Mouse (Mus musculus) heart, embryonic 15.5 days (tissue): ENCODE data around the gene Ihh. TPM values are rescaled to one million over a fixed set of nuclear protein-coding genes. Genes with fewer than 3 reads are reported as not detected.

Experiments used
- ATAC-seq: fragments of 200-750 bp; cut with Nextera tagmentation; replicated peaks from 2 replicates; pipeline ENCODE4 v1.8.0; 2017; ENCODE audit warnings: low read depth, moderate TSS enrichment; ENCODE audit not compliant: insufficient number of reproducible peaks, insufficient read depth, low FRiP score
- H3K27ac ChIP-seq: fragments of 300-500 bp; sonication (generic); 2 replicates; pipeline ENCODE4 v1.5.1; 2015; ENCODE audit warnings: mild to moderate bottlenecking, inconsistent platforms
- H3K27me3 ChIP-seq: fragments of 300-500 bp; sonication (generic); 2 replicates; pipeline ENCODE4 v1.6.1; 2015; ENCODE audit warnings: inconsistent platforms
- H3K36me3 ChIP-seq: fragments of 300-500 bp; sonication (generic); 2 replicates; pipeline ENCODE4 v1.6.1; 2015; ENCODE audit warnings: mild to moderate bottlenecking, inconsistent platforms
- H3K4me1 ChIP-seq: fragments of 300-500 bp; sonication (generic); replicated peaks from 2 replicates; pipeline ENCODE4 v1.6.1; 2015; ENCODE audit warnings: inconsistent platforms
- H3K4me2 ChIP-seq: fragments of 300-500 bp; sonication (generic); 2 replicates; pipeline ENCODE4 v1.6.1; 2015; ENCODE audit warnings: inconsistent platforms, mild to moderate bottlenecking, moderate library complexity
- H3K4me3 ChIP-seq: fragments of 300-500 bp; sonication (generic); 2 replicates; pipeline ENCODE4 v1.5.1; 2015; ENCODE audit warnings: mild to moderate bottlenecking, inconsistent platforms
- H3K9ac ChIP-seq: fragments of 300-500 bp; sonication (generic); 2 replicates; pipeline ENCODE4 v1.6.1; 2015; ENCODE audit warnings: mild to moderate bottlenecking, inconsistent platforms
- H3K9me3 ChIP-seq: fragments of 300-500 bp; sonication (generic); replicated peaks from 2 replicates; pipeline ENCODE4 v1.6.1; 2016; ENCODE audit warnings: inconsistent platforms
- WGBS: fragments of 180-500 bp; shearing (Covaris S2); methylation state at CpG from one replicate; pipeline ENCODE4 v1.1.7; 2015; ENCODE audit warnings: mixed read lengths; 5-methylcytosine and 5-hydroxymethylcytosine counted together
- polyA plus RNA-seq: library from polyadenylated mRNA; unstranded; fragments of >200 nt; fragmentation: Nextera tagmentation; extraction: Ambion mirVana; gene quantifications from 2 replicates; pipeline ENCODE4 v1.2.1, GENCODE M21; 2015

The Ihh gene
- polyA plus RNA-seq, 1 experiment from 2014 or later: 0.13 TPM

DNA sequence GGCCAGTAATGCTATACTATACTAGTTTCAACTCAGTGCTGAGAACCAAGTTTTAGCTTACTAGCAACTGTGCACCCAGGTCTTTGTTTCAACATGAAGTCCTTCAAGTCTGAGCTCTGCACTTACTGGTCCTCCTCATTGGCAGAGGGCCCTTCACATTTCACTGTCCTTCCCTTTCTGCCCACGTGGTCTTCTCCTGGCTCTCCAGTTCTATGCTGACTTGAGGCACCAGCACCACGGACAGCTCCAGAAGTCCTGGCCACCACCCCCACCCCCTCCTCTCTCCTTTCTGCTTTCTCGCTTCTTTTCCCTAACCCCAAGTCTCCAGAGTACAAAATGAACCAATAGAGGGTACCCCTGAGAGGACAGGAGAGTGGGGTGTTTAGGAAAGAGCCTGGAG lies 11.7 kb downstream of the Ihh start:
- Histone ChIP-seq H3K9me3 (no peaks in the 10 kb centered on the region), H3K27ac (no peak overlapping the region), H3K4me2 (no peak overlapping the region), H3K27me3 (peaks cover 83% of the 10 kb centered on the region), H3K4me3 (no peak overlapping the region), H3K9ac (no peak overlapping the region), H3K36me3 (no peaks in the 10 kb centered on the region), H3K4me1 (no peaks in the 10 kb centered on the region; the same call in 1 of the 2 replicates)
- 9% methylated on average over 3 of the region's 3 CpGs for WGBS
- ATAC-seq: no peak

DNA sequence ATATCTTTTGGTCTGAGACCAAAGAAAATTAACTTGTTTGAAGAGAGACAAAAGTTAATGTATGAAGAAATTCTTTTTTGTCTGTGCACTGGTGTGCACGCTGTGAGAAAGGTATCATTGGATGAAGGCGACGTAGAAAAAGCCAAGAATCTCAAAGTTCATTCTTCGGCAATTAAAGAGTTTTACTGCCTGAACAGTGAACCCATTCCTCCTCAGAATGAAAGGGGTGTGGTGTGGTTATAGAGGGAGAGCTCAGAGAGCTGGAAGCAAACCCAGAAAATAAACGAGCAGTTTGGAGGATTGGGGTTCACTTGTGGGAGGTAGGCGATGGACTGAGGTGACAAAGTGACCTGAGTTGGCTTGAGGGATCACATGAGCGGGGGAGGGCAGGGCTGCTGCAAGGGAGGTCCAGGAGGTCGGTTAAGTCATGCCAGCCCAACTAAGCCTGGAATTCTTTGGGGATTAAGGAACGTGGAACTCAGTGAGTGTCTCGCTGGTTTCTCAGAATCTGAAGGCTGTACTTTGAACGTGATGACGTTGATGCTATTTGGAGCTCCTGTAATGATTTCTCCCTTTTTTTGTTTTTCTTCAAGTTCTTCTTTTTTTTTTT lies 15.1 kb downstream of the Ihh start:
- Histone ChIP-seq H3K4me2 (no peak overlapping the region), H3K4me1 (no peaks in the 10 kb centered on the region; the same call in 1 of the 2 replicates), H3K9ac (no peak overlapping the region), H3K27ac (no peak overlapping the region), H3K9me3 (no peaks in the 10 kb centered on the region), H3K27me3 (peaks cover 76% of the 10 kb centered on the region), H3K4me3 (no peak overlapping the region), H3K36me3 (no peaks in the 10 kb centered on the region)
- no peak for ATAC-seq
- 40% methylated on average over 12 of the region's 12 CpGs for WGBS

DNA sequence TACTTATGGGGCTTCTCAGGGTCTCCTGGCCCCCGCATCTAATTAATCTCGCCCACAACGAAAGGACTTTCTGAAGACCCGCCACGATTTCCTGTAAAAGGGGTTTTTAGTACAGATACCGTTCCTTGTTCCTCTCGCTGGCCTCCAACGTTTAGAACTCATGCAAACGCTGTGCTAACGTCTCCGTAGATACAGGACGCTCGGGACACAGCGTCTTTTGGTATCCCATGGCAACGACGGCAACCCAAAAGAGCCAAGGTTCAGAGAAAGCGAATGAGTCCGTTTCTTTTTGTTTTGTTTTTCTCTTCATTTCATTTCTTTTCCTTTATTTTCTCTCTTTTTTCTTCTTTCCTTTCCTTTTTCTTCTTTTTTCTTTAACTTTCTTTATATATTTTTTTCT lies 16.1 kb downstream of the Ihh start, which contains the start of gene Cfap65:
Gene Cfap65, minus strand, starts transcription at position 198 of the 400 bp plus-strand sequence.
- no peak for ATAC-seq
- Histone ChIP-seq H3K4me1 (no peaks in the 10 kb centered on the region; the same call in 1 of the 2 replicates), H3K36me3 (no peaks in the 10 kb centered on the region), H3K4me3 (0 out of 2 replicates have a peak within 1 kb of the TSS, but pooled peaks have one; percentile 6), H3K9ac (no peak within 1 kb of the TSS), H3K27me3 (peaks cover 67% of the 10 kb centered on the region), H3K4me2 (peak within 1 kb of the TSS; percentile 34; the same call in 1 of the 2 replicates), H3K27ac (no peak within 1 kb of the TSS), H3K9me3 (no peaks in the 10 kb centered on the region)
- 2% methylated on average over 18 of the region's 18 CpGs for WGBS

DNA sequence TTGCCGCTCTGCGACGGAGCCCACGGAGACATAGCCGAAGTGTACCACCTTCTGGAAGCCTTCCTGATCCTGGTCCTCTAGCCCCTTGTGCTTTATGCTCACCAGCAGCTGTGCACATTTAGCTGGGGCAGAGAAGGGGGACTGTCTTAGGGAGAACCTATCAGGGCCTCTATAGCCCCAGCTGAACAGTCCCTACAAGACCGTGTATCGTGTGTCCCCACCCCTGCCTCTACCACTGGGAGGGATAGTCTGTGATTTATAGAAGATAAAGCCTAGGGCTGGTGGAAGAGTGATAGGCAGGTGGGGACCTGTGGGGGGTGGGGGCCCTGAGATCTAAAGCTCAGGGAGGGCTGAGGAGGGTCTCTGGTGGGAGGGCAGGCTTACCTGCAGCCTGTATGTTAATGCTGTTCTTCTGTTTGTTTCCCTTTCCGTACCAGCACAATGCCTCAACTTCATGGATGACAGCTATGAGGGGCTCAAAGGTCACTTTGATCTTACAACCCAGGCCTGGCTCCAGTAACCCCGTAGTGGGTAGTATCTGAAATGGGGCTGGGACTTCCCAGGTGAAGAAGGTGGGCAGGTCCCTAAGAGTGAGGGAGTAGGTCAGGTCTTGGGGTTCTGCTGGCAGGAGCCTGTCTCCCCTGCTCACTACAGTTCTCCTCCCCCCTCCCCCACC lies 23.7 kb downstream of the Ihh start:
- Histone ChIP-seq H3K27me3 (peaks cover 72% of the 10 kb centered on the region), H3K9ac (no peak overlapping the region)

DNA sequence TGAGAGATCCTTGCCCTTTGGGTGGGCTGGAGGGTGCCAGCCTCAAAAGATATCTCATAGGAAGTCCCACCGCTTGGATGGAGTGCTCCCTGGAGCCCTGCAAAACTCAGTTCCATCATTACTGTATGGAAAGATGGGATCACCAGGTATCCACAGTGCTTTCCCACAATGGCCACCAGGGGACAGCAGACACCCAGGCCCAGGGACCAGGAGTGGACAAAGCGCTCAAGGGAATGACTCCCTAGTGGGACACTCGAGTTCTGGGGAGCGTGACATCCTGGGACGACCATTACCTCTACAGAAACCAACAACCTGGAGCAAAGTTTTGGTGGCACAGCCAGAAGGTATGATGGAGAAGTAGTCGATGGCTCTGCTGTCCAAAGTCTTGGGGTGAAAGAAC lies 24.8 kb downstream of the Ihh start:
- H3K27me3 ChIP-seq: peaks cover 65% of the 10 kb centered on the region
- no peak overlapping the region for H3K4me3 ChIP-seq
- H3K9me3 ChIP-seq: no peaks in the 10 kb centered on the region
- H3K36me3 ChIP-seq: no peaks in the 10 kb centered on the region
- H3K4me1 ChIP-seq: no peaks in the 10 kb centered on the region
- H3K4me2 ChIP-seq: no peak overlapping the region
- H3K9ac ChIP-seq: no peak overlapping the region
- ATAC-seq: no peak
- H3K27ac ChIP-seq: no peak overlapping the region
- 30% methylated on average over 6 of the region's 6 CpGs for WGBS

More for the DNA sequence above, 23.7 kb downstream of the Ihh start:
- H3K36me3 ChIP-seq: no peaks in the 10 kb centered on the region
- H3K4me2 ChIP-seq: no peak overlapping the region
- H3K27ac ChIP-seq: no peak overlapping the region
- no peaks in the 10 kb centered on the region for H3K9me3 ChIP-seq
- no peaks in the 10 kb centered on the region for H3K4me1 ChIP-seq
- 76% methylated on average over 9 of the region's 9 CpGs for WGBS
- no peak overlapping the region for H3K4me3 ChIP-seq
- ATAC-seq: no peak

DNA sequence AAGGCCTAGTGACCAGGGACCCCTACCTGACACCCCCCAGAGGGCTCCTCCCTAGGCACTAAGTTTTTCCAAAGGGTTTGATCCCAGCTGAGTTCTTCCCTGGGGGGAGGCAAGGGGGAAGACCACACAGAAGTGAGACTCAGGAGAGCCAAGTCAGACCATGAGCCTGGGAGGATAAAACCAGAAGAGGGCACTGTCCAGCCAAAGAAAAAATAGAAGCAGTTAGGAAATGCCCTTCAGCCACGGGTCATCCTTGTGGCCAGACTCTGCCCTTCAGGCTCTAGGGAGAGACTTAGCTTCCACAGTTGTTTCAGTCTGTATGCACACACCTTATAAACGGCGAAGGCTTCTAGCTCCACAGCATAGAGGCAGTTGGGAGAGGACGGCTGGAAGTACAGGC lies 27.0 kb downstream of the Ihh start:
- no peak for ATAC-seq
- Histone ChIP-seq H3K4me2 (no peak overlapping the region), H3K4me1 (no peaks in the 10 kb centered on the region), H3K27ac (no peak overlapping the region), H3K9me3 (no peaks in the 10 kb centered on the region), H3K4me3 (no peak overlapping the region), H3K27me3 (peaks cover 70% of the 10 kb centered on the region), H3K36me3 (no peaks in the 10 kb centered on the region), H3K9ac (no peak overlapping the region)
- 60% methylated on average over 4 of the region's 4 CpGs for WGBS

DNA sequence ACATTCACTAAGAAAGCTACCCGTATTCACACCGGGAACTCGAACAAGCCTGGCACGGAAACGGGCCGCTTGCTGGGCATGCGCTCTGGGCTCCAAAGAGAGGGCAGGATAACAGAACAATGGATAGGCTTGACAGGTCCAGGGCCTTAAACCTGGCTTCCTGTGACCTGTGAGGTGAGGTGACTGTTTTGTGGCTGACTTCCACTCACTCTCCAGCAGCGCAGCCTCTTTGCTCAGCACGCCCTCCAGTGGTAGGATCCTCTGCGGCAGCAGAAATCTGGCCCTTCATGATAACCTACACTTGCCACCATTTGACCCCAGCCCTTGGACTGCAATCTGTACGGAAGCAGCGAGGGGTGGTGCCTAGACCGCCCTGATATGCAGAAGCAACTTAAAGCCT lies 35.8 kb downstream of the Ihh start:
- Histone ChIP-seq H3K4me2 (no peak overlapping the region), H3K27me3 (peaks cover 28% of the 10 kb centered on the region), H3K4me3 (no peak overlapping the region), H3K27ac (no peak overlapping the region), H3K36me3 (no peaks in the 10 kb centered on the region), H3K4me1 (no peaks in the 10 kb centered on the region), H3K9ac (no peak overlapping the region), H3K9me3 (no peaks in the 10 kb centered on the region)
- no peak for ATAC-seq
- 29% methylated on average over 13 of the region's 13 CpGs for WGBS

DNA sequence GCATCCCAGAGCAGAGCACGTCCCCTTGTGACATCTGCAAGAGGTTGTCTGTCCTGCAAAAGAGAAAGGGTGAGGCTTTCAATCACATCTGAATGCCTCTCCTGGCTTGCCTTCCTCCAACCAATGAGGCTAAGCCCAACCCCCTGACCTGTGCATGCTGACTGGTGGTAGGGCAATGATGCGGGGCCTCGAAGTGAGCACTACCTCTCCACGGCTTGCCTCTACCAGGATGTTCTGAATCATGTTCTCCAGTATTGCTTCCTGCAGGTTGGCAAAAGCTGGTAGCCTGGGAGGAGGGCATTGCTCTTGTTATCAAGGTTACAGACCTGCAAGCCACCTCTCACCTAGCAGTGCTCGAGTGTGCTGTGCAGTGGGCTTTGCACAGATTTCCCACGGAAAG lies 49.3 kb downstream of the Ihh start:
- WGBS: 18% methylated on average over 6 of the region's 6 CpGs

DNA sequence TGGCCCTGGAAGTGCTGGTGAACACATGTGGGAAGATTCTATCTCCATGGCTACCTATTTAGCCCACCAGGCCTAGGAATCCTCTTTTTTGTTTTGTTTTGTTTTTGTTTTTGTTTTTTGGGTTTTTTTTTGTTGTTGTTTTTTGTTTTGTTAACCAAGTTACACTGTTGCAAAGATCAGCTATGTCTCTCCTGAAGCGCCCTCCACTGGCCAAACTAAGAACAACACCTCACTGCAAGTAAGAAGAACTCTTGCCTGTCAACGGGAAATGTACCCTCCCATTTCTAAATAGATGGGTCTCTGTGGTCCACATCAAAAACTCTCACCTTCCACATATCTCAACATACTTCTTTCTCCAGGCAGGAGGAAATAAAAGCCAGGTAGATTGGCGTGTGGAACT lies 49.8 kb downstream of the Ihh start:
- Histone ChIP-seq H3K9me3 (no peaks in the 10 kb centered on the region), H3K9ac (no peak overlapping the region), H3K27me3 (peaks cover 98% of the 10 kb centered on the region), H3K4me1 (peaks cover 19% of the 10 kb centered on the region), H3K4me3 (no peak overlapping the region), H3K27ac (no peak overlapping the region), H3K4me2 (no peak overlapping the region), H3K36me3 (no peaks in the 10 kb centered on the region)
- 5% methylated on average over 3 of the region's 3 CpGs for WGBS
- no peak for ATAC-seq

More for the DNA sequence above, 49.3 kb downstream of the Ihh start:
- no peak overlapping the region for H3K9ac ChIP-seq
- peaks cover 19% of the 10 kb centered on the region for H3K4me1 ChIP-seq
- H3K4me3 ChIP-seq: no peak overlapping the region
- H3K27me3 ChIP-seq: peaks cover 98% of the 10 kb centered on the region
- H3K9me3 ChIP-seq: no peaks in the 10 kb centered on the region
- H3K4me2 ChIP-seq: no peak overlapping the region
- no peak overlapping the region for H3K27ac ChIP-seq
- no peaks in the 10 kb centered on the region for H3K36me3 ChIP-seq
- ATAC-seq: no peak

DNA sequence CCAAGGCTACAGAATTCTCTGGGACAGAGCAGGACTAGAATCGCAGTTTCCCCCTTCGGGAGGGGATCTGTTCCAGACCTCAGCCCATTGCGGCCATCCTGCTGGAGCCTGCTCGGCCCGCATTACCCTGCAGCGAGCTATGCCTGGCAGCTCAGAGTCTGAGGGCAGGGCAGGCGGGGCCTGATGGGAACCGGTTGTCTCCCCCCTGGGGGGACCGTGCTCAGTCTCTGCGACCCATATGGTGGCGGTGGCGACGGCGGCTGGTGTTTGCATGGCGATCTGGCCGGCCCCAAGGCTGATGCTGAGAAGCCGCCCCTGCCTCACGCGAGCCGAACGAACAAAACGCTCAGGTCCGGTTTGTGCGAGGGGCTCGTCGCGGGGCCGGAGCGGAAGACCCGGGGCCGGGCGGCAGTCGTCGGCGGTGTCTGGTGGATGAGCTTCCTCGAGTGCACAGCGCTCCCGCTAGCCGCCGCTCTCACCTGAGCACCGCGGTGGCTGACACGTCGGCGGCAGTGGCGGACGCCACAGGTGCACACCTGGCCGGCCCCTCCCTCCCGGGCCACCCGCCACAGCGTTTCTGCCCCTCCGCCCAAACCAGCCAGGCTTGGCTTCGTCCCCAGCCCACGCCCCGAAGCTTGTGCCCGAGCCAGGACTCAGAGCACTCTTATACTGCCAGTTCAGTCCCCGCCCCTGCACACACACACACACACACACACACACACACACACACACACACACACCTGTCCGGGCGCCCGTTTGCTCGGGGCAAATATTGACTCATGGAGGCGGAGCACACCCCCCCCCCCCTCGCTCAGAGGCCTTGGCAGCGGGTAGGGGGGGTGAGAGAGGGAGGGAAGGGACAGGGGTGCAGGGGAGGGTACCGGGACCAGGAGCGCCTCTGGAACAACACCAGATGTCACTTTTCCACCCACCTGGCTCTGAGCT lies 50.9 kb downstream of the Ihh start:
- H3K4me3 ChIP-seq: peak overlapping the region; percentile 38
- H3K36me3 ChIP-seq: no peaks in the 10 kb centered on the region
- no peak overlapping the region for H3K27ac ChIP-seq
- H3K9ac ChIP-seq: no peak overlapping the region
- WGBS: 1% methylated on average over 66 of the region's 66 CpGs
- no peaks in the 10 kb centered on the region for H3K9me3 ChIP-seq
- 0 out of 2 replicates have a peak, but pooled peaks have one; percentile 20 for ATAC-seq
- peaks cover 99% of the 10 kb centered on the region for H3K27me3 ChIP-seq
- H3K4me2 ChIP-seq: peak overlapping the region; percentile 59
- H3K4me1 ChIP-seq: peaks cover 19% of the 10 kb centered on the region
